Mouse (Mus musculus) layer of hippocampus, adult 9-10 months (tissue): Measurements from ENCODE around the gene Prss33.
"Not testable (repeated sequence)": the region's sequence is repeated elsewhere in the genome, so short reads cannot be mapped to it uniquely, and the experiment has no call there.

Source experiments
- DNase-seq: peaks from one replicate; pipeline ENCODE4 v3.0.0; 2022; ENCODE audit warnings: low spot score

The Prss33 gene

DNA sequence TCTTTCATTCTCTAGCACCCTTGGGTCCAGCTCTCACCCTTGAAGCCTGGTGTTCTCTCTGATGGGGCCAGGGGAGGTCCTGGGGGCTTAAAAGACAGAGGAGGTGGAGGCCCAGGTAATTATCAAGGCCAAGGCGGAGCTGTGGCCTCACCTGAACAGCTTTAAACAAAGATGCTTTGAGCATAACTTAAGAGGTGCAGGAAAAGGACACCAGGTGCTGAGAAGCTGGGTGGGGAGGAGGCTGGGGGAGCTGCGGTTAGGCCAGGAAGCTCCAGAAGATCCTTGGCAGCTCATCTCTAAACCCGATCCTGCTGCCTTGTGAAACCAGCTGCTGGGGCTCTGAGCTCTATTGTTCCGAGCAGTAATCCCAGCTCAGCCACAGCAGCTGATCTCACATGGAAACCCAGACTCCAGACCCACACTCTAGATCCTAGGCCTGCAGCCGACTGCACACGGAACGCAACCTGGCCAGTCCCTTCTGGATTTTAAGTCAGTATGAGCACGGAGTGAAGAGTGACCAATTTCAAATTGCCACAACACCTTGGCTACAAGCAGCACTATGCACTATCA lies at the start of gene Prss33:
Gene Prss33, minus strand, starts transcription at position 51 of the 570 bp plus-strand sequence.
- DNase-seq = no peak

GRCm38 (mm10) chr17:23880576-23880975 lies 44.7 kb upstream of the Prss33 start, which contains the start of the genes Dcpp1 and Dcpp2:
Gene Dcpp1 (plus strand): TSS chr17:23880876.
Gene Dcpp2 (plus strand): TSS chr17:23880880.
- DNase-seq = not testable (repeated sequence)

DNA sequence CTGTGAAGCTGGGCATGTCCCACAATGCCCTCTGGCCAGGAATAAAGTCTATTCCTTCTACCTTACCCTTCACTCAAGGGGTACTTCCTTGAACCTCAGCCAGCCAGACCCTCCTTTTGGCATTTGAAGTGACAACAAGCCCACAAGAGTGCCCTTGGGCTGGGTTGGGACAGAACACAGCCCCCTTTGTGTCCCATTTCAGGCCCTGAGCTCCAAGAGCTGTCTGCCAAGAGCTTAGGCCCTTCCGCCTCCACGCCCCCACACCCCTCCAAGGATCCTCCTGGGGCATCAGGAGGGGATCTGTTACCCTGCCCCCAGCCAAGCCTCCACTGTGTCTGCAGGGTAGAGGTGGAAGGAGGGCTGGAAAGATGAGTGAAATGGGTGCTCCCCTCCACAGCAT lies 41.3 kb upstream of the Prss33 start:
- no peak for DNase-seq

- no peak for DNase-seq
Measured at GRCm38 (mm10) chr17:23876741-23877140, 40.9 kb upstream of the Prss33 start.

DNA sequence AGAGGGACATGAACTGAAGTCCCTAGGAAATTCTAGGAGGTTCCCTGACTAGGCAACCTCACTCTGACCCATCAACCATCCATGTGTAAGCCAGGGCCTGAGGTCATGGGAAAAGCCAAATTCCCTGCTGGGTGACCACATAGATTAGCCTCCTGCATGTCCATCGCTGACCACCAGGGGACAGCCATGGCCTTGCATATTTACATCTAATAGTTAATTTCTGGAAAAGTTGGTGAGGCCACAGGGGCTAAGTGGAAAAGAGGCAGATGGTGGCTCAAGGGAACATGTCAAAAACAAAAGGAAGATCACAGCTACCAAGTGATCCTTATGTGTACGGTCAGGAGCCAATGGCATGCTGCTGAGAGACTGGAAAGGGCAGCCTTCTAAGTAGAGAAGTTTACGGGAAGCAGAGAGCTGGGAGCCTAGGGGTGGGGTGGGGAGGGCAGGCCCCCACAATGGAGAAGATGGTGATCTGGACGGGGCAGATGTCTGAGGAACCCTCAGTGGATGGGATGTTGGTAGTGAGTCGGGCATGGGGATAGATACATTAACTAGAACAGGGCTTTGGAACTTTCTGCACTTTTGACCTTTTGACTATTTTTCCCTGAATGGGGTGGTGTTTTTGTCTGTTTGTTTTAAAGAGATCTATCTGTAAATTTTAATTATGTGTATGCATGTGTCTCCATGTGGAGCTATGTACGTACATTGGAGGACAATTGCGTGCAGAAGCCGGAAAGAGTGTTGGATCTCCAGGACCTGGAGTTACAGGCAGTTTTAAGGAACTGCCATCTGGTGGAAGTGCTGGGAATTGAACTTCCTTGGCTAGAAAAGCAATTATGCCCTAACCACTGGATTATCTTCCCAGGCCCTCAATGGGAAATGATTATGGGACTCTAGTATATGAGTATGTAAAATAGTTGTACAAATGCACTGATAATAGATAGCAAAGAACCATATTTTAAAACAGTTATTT lies 38.3 kb upstream of the Prss33 start:
- peak; percentile 31 for DNase-seq

- DNase-seq = no peak
Measured at GRCm38 (mm10) chr17:23868513-23868912, 32.7 kb upstream of the Prss33 start.

DNA sequence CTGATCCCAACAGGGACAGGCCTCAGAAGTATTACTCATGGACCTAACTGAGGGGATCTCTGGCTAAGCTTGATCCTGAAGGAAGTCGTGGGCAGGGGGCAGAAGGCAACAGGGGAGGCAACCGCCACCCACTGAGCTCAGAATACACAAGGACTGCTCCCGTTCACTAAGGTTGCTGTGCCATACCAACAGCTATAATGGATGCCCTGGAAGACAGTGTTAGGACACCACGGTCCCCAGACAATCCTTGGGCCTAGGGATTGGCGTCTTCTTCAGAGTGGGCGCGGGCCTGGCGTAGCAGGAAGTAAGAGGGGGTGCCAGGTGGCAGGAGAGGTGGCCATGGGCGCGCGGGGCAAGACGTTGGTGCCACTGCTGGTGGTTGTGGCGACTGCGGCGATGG lies 31.9 kb upstream of the Prss33 start, which contains the start of gene Prss21:
Gene Prss21, plus strand, starts transcription at position 301 of the 400 bp plus-strand sequence.
- no peak for DNase-seq

- DNase-seq = no peak
Measured at GRCm38 (mm10) chr17:23862926-23863325, 27.1 kb upstream of the Prss33 start.

- DNase-seq = no peak
Measured at GRCm38 (mm10) chr17:23857913-23858312, 22.1 kb upstream of the Prss33 start.

DNA sequence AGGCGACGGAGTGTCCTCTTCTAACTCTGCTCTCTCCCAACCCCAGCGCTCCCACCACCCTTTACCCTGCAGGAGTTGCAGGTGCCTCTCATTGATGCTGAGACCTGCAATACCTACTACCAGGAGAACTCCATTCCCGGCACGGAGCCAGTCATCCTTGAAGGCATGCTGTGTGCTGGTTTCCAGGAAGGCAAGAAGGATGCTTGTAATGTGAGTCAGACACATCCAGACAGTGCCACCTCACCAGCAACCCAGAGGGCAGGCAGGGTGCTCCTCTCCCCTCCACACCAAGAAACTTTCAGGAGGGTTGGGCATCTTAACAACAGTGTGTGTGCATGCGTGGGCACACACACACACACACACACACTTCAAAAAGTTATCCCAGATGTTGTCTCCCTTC lies 21.3 kb upstream of the Prss33 start:
- DNase-seq = no peak

DNA sequence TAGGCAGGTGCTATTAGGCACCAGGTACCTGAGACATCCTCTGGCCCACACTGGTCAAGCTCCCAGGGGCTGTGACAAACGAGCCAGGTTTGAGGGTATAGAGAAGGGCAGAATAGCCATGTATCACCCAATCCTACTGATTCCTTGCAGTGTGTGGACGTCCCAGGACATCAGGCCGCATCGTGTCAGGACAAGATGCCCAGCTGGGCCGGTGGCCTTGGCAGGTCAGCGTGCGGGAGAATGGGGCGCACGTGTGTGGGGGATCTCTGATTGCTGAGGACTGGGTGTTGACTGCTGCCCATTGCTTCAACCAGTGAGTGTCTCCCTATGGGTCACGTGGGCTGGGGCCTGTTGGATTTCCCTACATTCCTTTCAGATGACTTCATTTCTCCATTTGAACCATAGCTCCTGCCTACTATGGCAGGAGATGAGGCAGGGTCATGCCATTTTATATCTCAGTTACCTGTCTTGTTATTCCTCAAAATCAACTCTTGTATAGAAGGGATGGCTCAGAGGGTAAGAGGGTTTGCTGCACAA lies 18.4 kb upstream of the Prss33 start:
- no peak for DNase-seq

DNA sequence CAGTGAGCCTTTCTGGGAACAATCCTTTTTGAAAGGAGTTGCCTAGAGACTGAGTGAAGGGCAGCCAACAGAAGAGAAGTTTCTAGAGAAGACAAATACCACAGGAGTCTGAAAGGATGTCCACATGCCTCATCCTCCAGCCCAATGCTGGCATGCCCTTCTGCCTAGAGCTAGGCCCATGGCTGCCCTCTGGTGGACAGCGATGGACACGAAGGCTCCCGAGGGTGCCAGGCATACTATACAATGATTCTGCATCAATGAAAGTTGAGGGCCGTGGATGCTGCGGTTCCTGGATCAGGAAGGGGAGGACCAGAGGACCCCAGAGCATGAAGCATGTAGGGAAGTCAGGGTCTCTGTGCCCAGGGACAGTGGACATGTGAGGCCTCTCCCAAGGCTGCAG lies 17.4 kb upstream of the Prss33 start:
- DNase-seq = no peak

DNA sequence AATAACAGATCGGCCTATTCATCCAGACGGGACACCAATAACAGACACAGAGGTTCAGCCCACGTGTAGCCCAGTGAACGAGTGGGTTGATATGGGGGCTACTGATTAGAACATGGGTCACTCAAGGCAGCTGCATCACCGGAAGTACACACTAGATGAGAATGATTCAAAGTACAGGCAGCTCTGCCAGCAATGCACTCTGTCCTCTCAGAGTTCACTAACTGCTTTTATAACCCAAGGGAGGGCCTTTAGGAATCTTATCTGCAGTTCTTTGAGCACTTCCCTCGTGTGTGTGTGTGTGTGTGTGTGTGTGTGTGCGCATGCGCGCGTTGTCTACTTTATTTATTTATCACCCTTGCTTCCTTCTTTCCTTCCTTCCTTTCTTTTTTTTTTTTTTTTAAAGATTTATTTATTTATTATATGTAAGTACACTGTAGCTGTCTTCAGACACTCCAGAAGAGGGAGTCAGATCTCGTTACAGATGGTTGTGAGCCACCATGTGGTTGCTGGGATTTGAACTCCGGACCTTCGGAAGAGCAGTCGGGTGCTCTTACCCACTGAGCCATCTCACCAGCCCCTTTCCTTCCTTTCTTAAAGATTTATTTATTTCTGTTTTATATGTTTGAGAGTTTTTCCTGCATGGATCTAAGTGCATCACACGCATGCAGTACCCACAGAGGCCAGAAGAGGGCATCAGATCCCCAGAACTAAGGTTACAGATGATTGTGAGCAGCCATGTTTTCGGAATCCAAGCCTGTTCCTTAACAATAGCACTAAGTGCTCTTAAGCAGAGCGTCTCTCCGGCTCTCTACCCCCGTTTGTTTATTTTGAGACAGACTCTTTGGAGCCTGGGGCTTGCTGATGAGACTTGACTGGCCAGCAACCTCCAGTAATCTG lies 15.2 kb upstream of the Prss33 start:
- peak; percentile 65 for DNase-seq

- DNase-seq = no peak
Measured at GRCm38 (mm10) chr17:23850028-23850427, 14.2 kb upstream of the Prss33 start.

DNA sequence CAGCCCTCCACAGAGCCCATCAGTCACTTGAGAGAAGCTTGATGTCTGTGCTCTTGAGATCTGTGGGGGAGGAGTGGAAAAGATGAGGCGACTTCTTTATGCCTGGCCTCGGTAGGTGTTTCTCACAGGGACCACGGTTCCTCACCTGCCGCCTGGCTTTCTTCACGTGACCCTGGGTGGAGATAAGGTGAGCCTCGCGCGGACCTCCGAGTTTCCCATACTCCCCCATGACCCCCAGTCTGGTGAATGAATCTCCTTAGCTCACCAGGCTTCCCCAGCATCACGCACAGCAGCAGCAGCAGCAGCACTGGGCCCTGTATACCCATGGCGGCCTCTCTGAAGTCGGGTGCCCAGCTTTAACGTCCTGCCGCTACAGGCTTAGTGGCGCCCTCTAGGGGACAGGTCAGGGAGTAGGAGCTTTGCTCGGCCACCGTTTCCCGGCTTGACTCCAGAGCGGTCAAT lies 8.0 kb upstream of the Prss33 start, which contains the start of the genes Prss32 and Prss41:
Gene Prss32, plus strand, starts transcription at position 44 of the 462 bp plus-strand sequence.
Gene Prss41, minus strand, starts transcription at position 361 of the 462 bp plus-strand sequence.
- DNase-seq = no peak

DNA sequence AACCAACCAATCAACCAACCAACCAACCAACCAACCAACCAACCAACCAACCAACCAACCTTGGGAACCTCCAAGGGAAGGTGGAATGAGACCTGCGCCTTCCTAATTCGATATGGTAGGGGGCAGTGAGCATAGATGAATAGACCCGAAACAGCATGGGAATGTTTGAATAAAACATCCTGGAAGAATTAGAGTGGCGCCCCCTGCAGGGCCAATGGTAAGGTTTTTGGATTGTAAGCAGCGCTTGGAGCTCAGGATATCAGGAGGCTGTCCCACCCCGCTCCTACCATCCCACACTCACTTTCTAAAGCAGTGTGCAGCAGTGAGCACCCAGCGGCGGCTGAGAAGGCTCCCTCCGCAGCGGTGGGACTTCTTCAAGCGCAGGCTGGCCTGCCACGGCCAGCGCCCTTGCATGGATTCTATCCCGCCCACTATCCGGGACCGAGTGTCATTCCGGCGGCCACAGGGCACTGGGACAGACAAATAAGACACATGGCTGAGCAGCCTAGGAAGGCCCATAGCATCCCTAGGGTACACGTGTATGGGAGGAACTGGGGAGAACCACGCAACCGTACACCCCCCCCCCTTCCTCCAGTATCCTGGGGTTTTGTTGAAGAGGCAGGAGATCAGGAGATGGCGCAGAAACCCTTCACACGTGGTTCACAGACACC lies 7.4 kb upstream of the Prss33 start:
- no peak for DNase-seq

DNA sequence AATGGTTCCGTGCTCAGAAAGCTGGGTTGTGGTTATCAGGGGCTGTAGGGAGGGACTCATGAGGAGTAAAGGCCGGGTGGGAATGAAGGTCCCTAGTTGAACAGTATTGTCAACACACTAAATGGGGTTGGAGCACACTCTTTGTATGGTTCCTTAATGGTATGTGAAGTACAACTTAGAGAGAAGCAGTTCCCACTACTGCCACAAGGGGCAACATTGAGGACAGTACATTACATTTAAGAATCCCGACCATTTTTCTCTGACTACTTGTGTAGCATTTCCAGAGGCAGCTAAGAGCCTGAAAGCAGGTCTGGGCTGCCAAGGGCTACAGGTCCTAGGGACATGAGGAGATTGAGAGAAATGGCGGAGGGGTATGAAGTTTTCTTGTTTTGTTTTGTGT lies 5.3 kb upstream of the Prss33 start:
- peak; percentile 66 for DNase-seq

- no peak for DNase-seq
Measured at GRCm38 (mm10) chr17:23831201-23831600, 4.7 kb downstream of the Prss33 start.

- DNase-seq = peak; percentile 83
Measured at GRCm38 (mm10) chr17:23829064-23829619, 6.7 kb downstream of the Prss33 start, which contains the start of gene Elob. Gene Elob (minus strand): TSS chr17:23829136.

GRCm38 (mm10) chr17:23828271-23829001 lies 7.4 kb downstream of the Prss33 start:
- no peak for DNase-seq
